Mouse (Mus musculus) neural tube, embryonic 13.5 days (tissue): ENCODE results near the gene Sp3. TPM values are rescaled to one million over a fixed set of nuclear protein-coding genes. Genes with fewer than 3 reads are reported as not detected.

Experiments
- ATAC-seq: fragments of 200-750 bp; cut with Nextera tagmentation; 2 replicates; pipeline ENCODE4 v1.8.0; 2017; ENCODE audit warnings: low read depth, mild to moderate bottlenecking, moderate TSS enrichment, moderate library complexity
- H3K27ac ChIP-seq: fragments of 300-500 bp; sonication (generic); replicated peaks from 2 replicates; pipeline ENCODE4 v1.5.1; 2015; ENCODE audit warnings: moderate library complexity, mild to moderate bottlenecking, inconsistent platforms
- H3K27me3 ChIP-seq: fragments of 300-500 bp; sonication (generic); 2 replicates; pipeline ENCODE4 v1.6.1; 2015; ENCODE audit warnings: mild to moderate bottlenecking, inconsistent platforms
- H3K36me3 ChIP-seq: fragments of 300-500 bp; sonication (generic); 2 replicates; pipeline ENCODE4 v1.6.1; 2015; ENCODE audit warnings: mild to moderate bottlenecking, inconsistent platforms
- H3K4me1 ChIP-seq: fragments of 300-500 bp; sonication (generic); replicated peaks from 2 replicates; pipeline ENCODE4 v1.6.1; 2015; ENCODE audit warnings: inconsistent platforms
- H3K4me2 ChIP-seq: fragments of 300-500 bp; sonication (generic); 2 replicates; pipeline ENCODE4 v1.6.1; 2015; ENCODE audit warnings: inconsistent platforms, mild to moderate bottlenecking, moderate library complexity
- H3K4me3 ChIP-seq: fragments of 300-500 bp; sonication (generic); 2 replicates; pipeline ENCODE4 v1.5.1; 2015; ENCODE audit warnings: mild to moderate bottlenecking, inconsistent platforms
- H3K9ac ChIP-seq: fragments of 300-500 bp; sonication (generic); 2 replicates; pipeline ENCODE4 v1.6.1; 2015; ENCODE audit warnings: moderate library complexity, mild to moderate bottlenecking, inconsistent platforms
- H3K9me3 ChIP-seq: fragments of 300-500 bp; sonication (generic); 2 replicates; pipeline ENCODE4 v1.6.1; 2016; ENCODE audit warnings: inconsistent platforms
- WGBS: fragments of 180-500 bp; shearing (Covaris S2); methylation state at CpG from one replicate; pipeline ENCODE4 v1.1.7; 2015; 5-methylcytosine and 5-hydroxymethylcytosine counted together
- polyA plus RNA-seq: library from polyadenylated mRNA; unstranded; fragments of >200 nt; fragmentation: Nextera tagmentation; extraction: Ambion mirVana; gene quantifications from 2 replicates; pipeline ENCODE4 v1.2.1, GENCODE M21; 2015

Gene Sp3
- polyA plus RNA-seq, 1 experiment from 2014 or later = 39.7 TPM

DNA sequence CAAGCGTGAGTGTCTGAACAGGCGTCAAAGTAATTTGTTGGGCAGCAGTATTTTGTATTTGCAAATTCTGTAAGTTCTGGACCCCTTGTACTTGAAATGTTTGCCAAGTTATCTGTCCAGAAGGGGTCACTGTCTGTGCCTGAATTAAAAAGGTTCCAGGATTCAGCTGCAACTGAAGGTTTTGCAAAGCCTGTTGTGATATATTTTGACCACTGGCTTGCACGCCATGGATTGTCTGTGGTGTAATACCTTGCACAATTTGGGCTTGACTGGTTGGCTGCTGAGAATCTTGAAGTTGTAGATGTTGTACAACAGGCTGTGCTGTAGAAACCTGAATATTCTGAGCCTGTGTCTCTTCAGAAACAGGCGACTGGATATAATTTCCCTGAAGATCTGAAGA lies 9.9 kb downstream of the Sp3 start:
- no peak overlapping the region for H3K4me2 ChIP-seq
- 92% methylated on average over 4 of the region's 4 CpGs for WGBS
- no peak for ATAC-seq
- H3K27ac ChIP-seq = no peak overlapping the region
- no peaks in the 10 kb centered on the region for H3K27me3 ChIP-seq
- no peak overlapping the region for H3K4me3 ChIP-seq
- no peaks in the 10 kb centered on the region for H3K9me3 ChIP-seq
- H3K9ac ChIP-seq = no peak overlapping the region
- H3K4me1 ChIP-seq = peaks cover 15% of the 10 kb centered on the region
- H3K36me3 ChIP-seq = peaks cover 33% of the 10 kb centered on the region

DNA sequence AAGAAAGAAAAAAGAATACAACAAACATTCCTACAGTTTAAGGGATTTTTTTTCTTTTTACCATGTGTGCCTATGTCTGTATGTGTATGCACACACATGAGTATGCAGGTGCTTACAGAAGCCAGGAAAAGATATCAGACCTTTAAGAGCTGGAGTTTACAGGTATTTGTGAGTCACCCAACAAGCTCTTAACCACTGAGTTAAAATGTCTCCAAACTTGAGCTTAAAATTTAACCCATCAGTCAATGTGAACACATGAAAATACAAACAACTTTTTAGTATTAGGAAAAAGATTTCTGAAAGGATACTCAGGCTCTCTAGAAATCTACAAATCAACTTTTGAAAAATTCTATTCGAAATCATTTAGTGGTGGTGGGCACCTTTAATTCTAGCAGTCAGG lies 11.7 kb downstream of the Sp3 start:
- 98% methylated on average over 1 of the region's 1 CpGs for WGBS
- Histone ChIP-seq H3K36me3 (peaks cover 33% of the 10 kb centered on the region), H3K9ac (no peak overlapping the region)

GRCm38 (mm10) chr2:72965450-72965849 lies 14.8 kb downstream of the Sp3 start:
- H3K4me2 ChIP-seq = no peak overlapping the region
- no peaks in the 10 kb centered on the region for H3K27me3 ChIP-seq
- 83% methylated on average over 2 of the region's 2 CpGs for WGBS
- H3K4me3 ChIP-seq = no peak overlapping the region
- peaks cover 25% of the 10 kb centered on the region for H3K36me3 ChIP-seq
- H3K9ac ChIP-seq = no peak overlapping the region
- no peak for ATAC-seq
- peaks cover 9% of the 10 kb centered on the region; the same call in 1 of the 2 replicates for H3K4me1 ChIP-seq
- H3K9me3 ChIP-seq = no peaks in the 10 kb centered on the region
- no peak overlapping the region for H3K27ac ChIP-seq

More for the DNA sequence above, 11.7 kb downstream of the Sp3 start:
- Histone ChIP-seq H3K4me3 (no peak overlapping the region), H3K27me3 (no peaks in the 10 kb centered on the region), H3K27ac (no peak overlapping the region), H3K4me1 (peaks cover 10% of the 10 kb centered on the region; the same call in 1 of the 2 replicates), H3K4me2 (no peak overlapping the region), H3K9me3 (no peaks in the 10 kb centered on the region)
- no peak for ATAC-seq

DNA sequence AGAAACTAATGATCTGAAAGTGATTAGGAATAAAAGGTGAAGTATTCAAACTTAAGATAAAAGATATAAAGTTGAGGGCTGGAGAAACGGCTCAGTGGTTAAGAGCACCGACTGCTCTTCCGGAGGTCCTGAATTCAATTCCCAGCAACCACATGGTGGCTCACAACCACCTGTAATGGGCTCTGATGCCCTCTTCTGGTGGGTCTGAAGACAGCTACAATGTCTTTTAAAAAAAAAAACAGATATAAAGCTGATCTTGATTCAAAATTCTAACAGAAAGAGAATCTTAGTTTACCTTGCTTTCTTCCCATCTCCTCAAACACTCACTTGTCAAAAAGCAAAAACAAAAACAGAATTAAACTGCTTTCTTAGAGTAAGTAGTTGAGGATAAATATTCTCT lies 23.8 kb downstream of the Sp3 start:
- no peaks in the 10 kb centered on the region for H3K27me3 ChIP-seq
- no peak overlapping the region for H3K9ac ChIP-seq
- no peak overlapping the region for H3K4me2 ChIP-seq
- no peak for ATAC-seq
- H3K4me3 ChIP-seq = no peak overlapping the region
- no peak overlapping the region for H3K27ac ChIP-seq
- H3K4me1 ChIP-seq = no peaks in the 10 kb centered on the region
- H3K36me3 ChIP-seq = peaks cover 17% of the 10 kb centered on the region
- H3K9me3 ChIP-seq = no peaks in the 10 kb centered on the region
- WGBS = 98% methylated on average over 3 of the region's 3 CpGs

DNA sequence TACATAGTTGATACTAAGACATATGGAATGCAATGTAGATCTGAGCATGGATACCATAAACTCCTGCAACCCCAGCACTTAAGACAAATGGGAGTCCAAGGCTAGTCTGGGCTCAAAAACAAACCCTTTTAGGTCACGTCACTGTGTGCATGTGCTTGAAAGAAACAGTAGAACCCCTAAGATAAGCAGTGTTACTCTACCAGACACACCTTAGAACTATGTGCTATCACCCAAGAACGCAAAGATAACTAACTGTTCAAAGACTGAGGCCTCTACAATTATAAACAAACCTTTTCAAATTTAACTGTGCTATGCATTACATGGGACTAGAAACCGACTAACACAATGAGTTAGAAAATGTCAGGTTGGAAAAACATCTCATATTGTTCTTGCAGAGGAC lies 27.3 kb downstream of the Sp3 start:
- Histone ChIP-seq H3K9me3 (no peaks in the 10 kb centered on the region), H3K27ac (no peak overlapping the region), H3K4me3 (no peak overlapping the region), H3K27me3 (no peaks in the 10 kb centered on the region), H3K36me3 (peaks cover 12% of the 10 kb centered on the region; the same call in 1 of the 2 replicates), H3K9ac (no peak overlapping the region), H3K4me1 (no peaks in the 10 kb centered on the region), H3K4me2 (no peak overlapping the region)
- ATAC-seq = no peak
- WGBS = 95% methylated on average over 3 of the region's 3 CpGs

DNA sequence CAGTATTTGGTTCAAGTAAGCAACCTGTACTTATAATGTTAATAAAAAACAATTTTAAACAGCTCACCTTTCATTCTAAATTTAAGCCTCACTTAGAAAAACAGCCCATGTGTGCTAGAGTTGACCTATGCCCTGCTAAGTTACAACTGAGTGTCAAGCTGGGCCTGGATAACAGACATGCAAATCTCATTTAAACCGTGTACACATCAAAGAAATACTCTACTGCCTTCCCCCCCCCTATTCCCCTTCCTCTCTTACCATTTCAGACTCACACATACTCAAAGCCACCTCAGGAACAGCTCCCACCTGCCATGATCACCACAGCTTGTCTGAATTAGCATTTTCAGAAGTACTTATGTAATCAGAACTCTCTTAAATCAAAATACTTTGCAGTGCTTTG lies 44.3 kb downstream of the Sp3 start:
- 21% methylated on average over 1 of the region's 1 CpGs for WGBS
- no peaks in the 10 kb centered on the region for H3K9me3 ChIP-seq
- ATAC-seq = no peak
- H3K4me1 ChIP-seq = no peaks in the 10 kb centered on the region
- no peak overlapping the region for H3K4me3 ChIP-seq
- H3K4me2 ChIP-seq = no peak overlapping the region
- H3K9ac ChIP-seq = no peak overlapping the region
- H3K27me3 ChIP-seq = no peaks in the 10 kb centered on the region
- H3K27ac ChIP-seq = no peak overlapping the region
- H3K36me3 ChIP-seq = peaks cover 23% of the 10 kb centered on the region

GRCm38 (mm10) chr2:72932186-72932585 lies 48.1 kb downstream of the Sp3 start:
- Histone ChIP-seq H3K4me3 (no peak overlapping the region), H3K4me2 (no peak overlapping the region), H3K36me3 (peaks cover 10% of the 10 kb centered on the region), H3K9ac (no peak overlapping the region), H3K27ac (no peak overlapping the region), H3K9me3 (no peaks in the 10 kb centered on the region), H3K27me3 (no peaks in the 10 kb centered on the region), H3K4me1 (no peaks in the 10 kb centered on the region)
- no peak for ATAC-seq

DNA sequence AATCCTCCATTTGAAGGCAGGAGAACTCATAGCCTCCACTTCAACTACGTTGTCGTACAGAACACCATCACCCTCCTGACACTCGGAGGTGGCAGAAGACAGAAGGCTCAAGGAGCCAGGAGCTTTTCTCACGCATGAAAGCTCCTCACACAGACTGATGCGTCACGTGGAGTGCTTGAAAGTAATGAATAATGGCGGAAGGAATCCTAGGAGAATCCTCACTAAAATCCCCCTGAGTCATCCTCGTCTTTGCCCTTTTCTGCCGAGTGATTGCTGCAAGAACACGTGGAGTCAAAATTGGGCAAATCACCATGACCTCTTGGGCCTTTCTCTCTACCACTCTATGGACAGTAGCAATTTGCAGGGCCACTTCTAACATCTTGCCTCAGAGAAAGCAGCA lies 55.3 kb downstream of the Sp3 start:
- Histone ChIP-seq H3K4me2 (no peak overlapping the region), H3K27ac (no peak overlapping the region), H3K27me3 (no peaks in the 10 kb centered on the region), H3K4me1 (no peaks in the 10 kb centered on the region), H3K9me3 (no peaks in the 10 kb centered on the region), H3K9ac (no peak overlapping the region), H3K36me3 (no peaks in the 10 kb centered on the region), H3K4me3 (no peak overlapping the region)
- ATAC-seq = no peak
- 79% methylated on average over 10 of the region's 10 CpGs for WGBS

DNA sequence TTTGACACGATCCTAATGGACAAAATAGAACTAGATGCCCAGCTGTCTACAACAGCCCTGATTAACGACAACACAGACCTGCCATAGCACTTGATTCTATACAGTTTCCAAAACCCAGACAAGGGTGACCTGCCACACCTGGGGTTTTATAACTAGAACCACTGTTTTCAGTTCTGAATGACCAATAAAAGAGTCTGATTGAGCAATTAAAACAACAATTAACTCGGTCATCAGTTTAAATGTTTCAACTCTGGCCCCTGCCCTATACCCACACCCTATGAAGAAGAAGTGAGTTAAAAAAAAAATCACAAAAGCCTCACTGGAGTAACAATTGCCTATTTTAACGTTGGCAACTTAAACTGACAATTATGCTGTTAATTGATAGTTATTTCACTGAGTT lies 64.1 kb downstream of the Sp3 start:
- ATAC-seq = no peak
- Histone ChIP-seq H3K4me1 (peaks cover 12% of the 10 kb centered on the region; the same call in 1 of the 2 replicates), H3K9me3 (no peaks in the 10 kb centered on the region), H3K4me2 (no peak overlapping the region), H3K36me3 (no peaks in the 10 kb centered on the region), H3K27me3 (no peaks in the 10 kb centered on the region), H3K9ac (no peak overlapping the region), H3K4me3 (no peak overlapping the region), H3K27ac (no peak overlapping the region)
- 19% methylated on average over 4 of the region's 4 CpGs for WGBS

DNA sequence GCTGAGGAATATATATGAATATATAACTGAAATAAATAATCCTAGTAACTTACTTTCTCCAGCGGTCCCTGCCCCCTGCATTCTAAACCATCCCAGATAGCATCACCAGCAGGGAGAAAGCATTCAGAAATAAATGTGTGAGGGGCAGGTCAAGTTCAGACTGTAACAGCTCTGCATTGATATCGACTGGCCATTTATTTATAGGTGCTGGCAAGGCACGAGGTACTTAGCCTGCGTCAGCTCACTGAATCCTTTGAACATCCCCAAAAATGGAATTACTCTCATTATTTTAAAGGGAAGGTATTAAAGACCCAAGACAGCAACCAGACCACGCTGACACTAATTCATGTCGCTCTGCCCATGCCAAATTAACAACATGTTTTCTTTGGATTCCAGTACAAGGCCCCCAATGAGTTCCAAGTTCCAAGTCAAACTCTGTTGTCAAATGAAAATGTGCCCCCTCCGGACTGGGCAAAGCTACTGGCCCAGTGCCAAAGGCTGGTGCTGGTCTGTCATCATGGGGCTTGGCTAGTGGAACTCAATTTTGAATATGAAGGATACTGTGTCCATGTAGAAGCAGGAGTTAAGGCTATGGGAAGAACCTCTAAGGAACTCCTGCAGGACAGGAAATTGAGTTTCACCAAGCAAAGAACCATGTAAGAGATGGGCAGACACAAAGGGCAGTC lies 64.9 kb downstream of the Sp3 start:
- 77% methylated on average over 7 of the region's 7 CpGs for WGBS

GRCm38 (mm10) chr2:72913458-72913760 lies 66.8 kb downstream of the Sp3 start:
- Histone ChIP-seq H3K4me2 (no peak overlapping the region), H3K27ac (no peak overlapping the region), H3K4me3 (no peak overlapping the region), H3K4me1 (peaks cover 12% of the 10 kb centered on the region; the same call in 1 of the 2 replicates), H3K27me3 (no peaks in the 10 kb centered on the region), H3K36me3 (no peaks in the 10 kb centered on the region), H3K9me3 (no peaks in the 10 kb centered on the region), H3K9ac (no peak overlapping the region)
- 56% methylated on average over 7 of the region's 7 CpGs for WGBS
- peak; percentile 11; the same call in 1 of the 2 replicates for ATAC-seq

More for the DNA sequence above, 64.9 kb downstream of the Sp3 start:
- Histone ChIP-seq H3K36me3 (no peaks in the 10 kb centered on the region), H3K4me3 (no peak overlapping the region), H3K27ac (no peak overlapping the region), H3K9ac (no peak overlapping the region), H3K4me1 (peaks cover 12% of the 10 kb centered on the region; the same call in 1 of the 2 replicates), H3K9me3 (no peaks in the 10 kb centered on the region), H3K4me2 (no peak overlapping the region), H3K27me3 (no peaks in the 10 kb centered on the region)
- no peak for ATAC-seq

GRCm38 (mm10) chr2:72912708-72913457 lies 67.4 kb downstream of the Sp3 start:
- Histone ChIP-seq H3K4me1 (peaks cover 12% of the 10 kb centered on the region; the same call in 1 of the 2 replicates), H3K27ac (no peak overlapping the region), H3K4me3 (no peak overlapping the region), H3K9me3 (no peaks in the 10 kb centered on the region), H3K9ac (no peak overlapping the region), H3K36me3 (no peaks in the 10 kb centered on the region), H3K27me3 (no peaks in the 10 kb centered on the region), H3K4me2 (no peak overlapping the region)
- WGBS = 68% methylated on average over 11 of the region's 11 CpGs
- peak; percentile 53; the same call in 1 of the 2 replicates for ATAC-seq
